Mouse (Mus musculus) mouse embryonic stem cell (cell line): ENCODE results near the gene Nt5c1b.

Experiments
- in situ Hi-C, 2 experiments: fragments of 300-500 bp; cut with MboI; formaldehyde crosslinking; loops; 1 replicate in 1 of 2; 3 replicates in 1 of 2; pipeline ENCODE4 v1.14.3; 2019 to 2020; ENCODE audit warnings: low sequenced_read_pairs in 2 of 2, low pct_unique_long_range_greater_than_20kb in 1 of 2, mixed read lengths in 1 of 2; ENCODE audit not compliant: unreplicated experiment in 1 of 2

Nt5c1b gene

DNA sequence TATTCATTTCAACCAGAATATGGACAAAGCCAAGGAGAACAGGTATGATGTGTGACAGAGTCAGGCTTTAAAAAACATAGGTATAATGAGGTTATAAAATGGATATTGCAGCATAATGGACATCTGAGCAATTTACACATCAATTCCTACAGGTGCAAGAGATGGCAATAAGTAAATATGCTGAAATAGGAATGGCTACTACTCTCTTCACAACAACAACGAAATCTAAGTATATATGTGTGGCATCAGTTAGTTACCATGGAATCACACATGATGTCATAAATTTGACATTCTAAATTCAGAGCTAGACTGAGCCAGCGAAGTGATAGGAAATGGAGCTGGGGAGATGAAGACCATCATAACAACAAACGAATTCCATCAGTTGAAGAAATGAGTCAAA, at the start of gene Nt5c1b:
Nt5c1b (plus strand) TSS at position 301 of the 400 bp plus-strand sequence.
- in situ Hi-C loops, result no loop called here

DNA sequence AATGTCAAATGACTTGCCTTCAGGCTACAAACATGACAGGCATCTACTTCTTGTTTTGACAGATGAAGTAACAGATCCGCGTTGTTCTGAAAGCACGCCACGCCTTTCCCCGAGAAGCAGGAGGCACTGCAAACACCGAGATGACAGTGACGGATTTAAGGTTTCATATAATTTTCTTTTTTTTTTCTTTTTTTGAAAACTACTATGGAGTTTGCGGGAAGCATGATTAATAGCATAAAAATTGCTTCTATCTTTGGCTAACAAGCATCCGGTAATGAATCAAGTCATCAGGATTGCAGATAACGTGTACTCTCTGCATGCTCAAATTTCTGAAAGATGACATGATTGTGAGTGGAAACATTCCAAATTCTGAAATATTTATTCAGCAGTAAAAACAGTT, 42.1 kb upstream of the Nt5c1b start:
- in situ Hi-C loops, result no loop called here

DNA sequence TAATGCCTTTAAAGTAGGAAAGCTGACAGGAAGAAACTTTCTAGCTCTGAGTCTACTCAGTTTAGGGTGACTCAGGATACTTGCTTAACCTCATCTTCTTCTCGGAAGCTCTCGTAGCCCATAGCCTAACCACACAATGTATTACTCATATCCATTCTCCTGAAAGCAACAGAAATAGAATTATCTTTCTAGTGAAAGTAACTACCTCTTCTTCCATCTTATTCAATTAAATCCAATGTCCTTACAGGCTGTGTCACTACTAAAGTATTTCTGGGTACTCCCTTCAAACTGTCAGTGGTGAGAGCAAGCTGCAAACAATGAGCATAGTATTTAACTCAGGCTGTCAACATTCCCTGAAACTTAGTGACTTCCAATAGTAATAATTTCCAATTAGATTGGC, 40.3 kb upstream of the Nt5c1b start:
- in situ Hi-C loops, result no loop called here

DNA sequence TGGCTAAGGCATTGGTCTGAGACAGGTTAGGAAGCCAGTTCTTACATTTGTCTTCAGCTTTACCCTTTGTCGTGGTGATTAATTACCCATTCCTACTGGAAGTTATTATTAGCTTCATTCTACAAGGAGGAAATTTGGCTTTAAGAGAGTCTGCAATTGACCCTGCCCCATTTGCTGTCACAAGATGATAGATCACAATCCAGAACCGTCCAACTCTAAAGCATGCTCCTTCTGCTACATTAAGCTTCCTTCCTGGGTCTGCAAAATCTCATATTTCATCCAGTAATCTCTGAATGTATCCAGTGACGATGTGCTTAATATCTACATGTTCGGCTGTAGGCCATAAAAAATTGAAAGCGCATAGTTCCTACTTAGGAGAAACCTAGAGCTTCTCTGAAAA, 29.2 kb upstream of the Nt5c1b start:
- in situ Hi-C loops, result no loop called here

DNA sequence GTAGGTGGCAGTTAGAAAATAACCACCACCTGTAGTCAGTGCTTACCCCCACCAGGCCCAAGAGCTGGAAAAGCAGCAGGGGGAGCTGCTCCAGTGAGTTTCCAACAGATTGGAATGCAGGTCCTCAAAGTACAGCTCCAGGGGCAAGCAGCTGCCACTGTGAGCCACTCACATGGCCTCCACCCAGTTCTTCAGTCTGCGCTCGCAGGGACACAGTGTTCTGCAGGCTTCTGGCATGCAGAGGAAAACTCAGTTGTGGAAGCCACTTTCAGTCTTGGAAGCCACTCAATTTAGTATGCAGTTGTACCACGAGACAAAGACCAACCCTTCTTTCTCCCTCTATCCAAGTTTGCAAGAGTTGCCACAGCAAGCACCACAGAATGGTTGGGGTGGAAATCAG, 19.1 kb upstream of the Nt5c1b start:
- in situ Hi-C loops, result no loop called here

DNA sequence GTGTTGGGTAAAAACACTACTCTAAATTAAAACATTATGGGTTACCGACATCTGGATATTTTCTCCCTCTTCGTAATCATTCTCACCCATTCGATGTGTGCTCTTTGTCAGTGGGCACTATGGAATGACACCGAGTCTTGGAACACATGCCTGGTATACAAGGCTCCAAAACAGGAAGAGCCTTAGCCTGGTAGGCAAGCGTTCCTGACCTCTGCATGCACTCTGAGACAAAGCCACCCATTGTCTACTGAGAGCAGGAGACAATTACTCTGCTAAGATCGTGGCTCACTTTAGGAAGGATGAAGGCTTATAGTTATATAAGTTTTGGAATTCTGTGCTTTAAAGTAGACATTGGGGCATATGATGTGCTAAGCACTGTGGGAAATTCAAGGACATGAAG, 12.0 kb upstream of the Nt5c1b start:
- in situ Hi-C loops, result no loop called here

DNA sequence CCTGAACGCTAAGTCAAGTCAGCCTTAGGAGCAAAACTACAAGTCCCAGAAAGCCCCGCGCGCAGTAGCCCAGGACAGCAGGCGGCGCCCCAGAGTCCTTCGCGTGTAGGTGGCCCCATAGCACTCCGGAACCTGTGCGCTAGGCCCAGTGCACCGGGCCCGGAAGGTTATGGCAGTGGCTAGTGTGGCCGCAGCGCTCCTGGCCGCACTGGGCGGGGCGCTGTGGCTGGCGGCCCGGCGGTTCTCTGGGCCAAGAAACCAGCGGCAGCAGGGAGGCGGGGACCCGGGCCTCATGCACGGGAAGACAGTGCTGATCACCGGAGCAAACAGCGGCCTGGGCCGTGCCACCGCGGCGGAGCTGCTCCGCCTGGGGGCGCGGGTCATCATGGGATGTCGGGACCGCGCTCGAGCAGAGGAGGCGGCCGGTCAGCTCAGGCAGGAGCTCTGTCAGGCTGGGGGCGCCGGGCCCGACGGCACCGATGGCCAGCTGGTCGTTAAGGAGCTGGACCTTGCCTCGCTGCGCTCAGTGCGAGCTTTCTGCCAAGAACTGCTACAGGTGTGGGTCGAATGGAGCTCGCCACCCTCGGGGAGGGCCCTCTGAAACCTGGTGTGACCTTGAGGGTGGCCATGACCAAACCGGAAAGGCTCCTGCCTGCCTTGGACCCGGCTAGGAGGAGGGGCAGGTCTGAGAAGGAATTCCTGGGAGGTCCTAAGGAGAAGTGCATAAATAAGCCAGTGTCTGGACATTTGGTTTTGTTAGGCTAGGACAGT, 21.1 kb downstream of the Nt5c1b start, which contains the start of gene Rdh14:
Rdh14 (plus strand) TSS at position 102 of the 771 bp plus-strand sequence.
- in situ Hi-C loops, result no loop called here

DNA sequence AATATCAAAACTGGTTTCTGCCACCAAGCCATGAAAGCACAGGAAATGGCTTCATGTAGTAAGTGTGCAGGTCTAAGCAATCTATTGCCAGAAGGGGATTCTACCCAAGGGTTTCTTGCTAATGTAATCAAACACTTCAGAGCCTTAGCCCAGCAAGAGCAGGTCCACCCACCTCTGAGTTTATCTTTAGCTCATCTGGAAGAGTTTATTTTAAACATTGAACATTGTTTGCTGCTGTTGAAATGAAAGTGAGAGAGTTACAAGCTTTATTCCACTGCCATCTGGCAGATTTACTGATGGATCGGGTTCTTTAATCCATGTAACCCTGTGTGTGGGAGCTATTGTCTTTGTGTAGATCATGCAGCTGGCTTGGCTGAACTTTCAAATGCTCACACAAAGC, 31.0 kb downstream of the Nt5c1b start:
- in situ Hi-C loops, result no loop called here

DNA sequence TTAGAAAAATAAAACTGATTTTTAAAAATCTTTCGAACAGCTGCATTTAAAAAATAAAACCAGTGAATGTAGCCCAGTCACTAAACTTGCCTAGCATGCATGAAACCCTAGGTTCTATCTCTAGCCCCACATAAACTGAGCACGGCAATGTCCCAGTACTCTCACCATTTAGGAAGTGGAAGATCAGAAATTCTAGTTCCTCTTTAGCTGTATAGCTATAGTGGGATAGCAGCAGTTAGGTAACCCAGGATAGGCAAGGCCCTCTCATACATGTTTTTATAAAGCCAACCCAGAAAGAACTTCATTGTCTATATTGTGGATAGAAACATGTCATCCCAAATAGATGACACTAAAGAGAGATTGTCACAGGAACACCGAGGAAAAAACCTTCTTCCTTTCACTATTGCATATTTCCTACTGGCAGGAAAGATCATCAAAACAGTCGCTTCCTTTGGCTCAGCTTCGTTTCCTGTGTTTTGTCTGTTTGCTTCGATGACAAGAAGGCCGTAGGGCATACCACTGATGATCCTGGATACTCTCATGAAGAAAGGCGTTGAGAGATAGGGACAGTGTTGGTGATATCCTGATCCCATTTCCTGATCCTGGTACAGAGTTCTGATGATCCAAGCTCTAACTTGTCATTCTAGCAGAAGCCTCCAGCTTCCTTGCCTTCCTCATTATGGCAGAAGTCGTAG, 32.8 kb downstream of the Nt5c1b start:
- in situ Hi-C loops, result no loop called here

DNA sequence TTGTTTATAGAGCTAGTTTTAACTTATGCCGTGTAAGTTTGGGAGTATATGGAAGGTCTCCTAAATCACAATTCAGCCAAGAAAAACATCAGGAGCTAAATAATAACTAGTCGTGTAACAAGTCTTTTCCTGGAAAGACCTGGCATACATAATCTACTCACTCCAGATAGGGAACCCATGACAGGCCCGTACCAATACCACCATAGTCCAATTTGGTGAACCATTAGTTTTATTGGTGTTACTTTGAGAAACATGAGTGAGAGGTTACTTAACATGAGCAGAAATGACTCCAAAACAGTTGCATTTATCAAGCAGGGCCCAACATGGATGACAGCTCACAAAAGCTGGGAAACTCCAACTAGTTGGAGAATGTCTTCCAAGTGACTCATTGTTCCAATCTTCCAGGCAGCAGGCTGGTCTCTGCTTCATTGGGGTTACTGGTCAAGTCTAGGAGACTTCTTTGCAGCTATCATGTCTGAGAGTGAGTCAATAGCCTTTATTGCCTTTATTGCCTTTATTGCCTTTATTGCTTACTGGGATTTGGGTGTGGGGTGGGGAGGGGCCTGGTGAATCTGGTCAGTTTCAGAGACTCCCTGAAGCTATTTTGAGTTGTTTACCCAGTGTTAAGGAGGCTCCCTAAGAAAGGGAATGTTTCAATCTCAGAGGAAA, 40.9 kb downstream of the Nt5c1b start:
- in situ Hi-C loops, result no loop called here

DNA sequence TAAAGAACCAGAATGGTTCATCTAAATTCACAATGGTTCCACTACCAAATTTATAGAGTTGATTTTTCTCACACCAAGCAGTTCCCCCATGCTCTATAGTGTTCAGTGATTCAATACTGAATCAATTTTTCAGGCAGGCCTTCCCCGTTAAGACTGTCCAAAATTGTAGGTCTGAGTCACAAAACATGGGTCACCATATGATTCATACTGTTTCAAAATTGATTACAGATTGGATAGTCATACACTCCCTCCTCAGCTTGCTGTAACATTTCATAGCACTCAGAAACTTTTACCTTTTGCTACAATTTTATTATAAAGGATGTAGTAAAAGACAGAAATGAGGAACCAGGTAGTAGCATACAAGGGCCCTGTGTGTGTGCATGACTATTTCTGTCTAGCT, 41.7 kb downstream of the Nt5c1b start:
- in situ Hi-C loops, result no loop called here

DNA sequence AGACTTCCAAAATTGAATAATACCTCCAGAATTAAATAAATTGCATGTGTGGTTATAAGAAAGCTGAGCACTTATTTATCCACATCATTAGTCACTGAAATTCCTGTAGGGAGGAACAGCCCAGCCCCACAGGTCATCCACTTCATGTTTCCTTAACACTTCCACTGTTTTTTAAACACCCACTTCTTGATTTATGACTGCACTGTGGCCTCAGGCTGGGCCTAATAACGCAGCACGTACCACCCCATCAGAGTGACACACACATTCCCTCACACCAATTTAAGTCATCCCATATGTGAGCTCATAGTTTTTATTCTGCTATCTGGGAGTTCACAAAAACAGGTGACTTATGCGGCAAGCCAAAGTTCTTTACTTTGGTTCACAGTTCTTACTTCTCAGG, 52.6 kb downstream of the Nt5c1b start:
- in situ Hi-C loops, result no loop called here

DNA sequence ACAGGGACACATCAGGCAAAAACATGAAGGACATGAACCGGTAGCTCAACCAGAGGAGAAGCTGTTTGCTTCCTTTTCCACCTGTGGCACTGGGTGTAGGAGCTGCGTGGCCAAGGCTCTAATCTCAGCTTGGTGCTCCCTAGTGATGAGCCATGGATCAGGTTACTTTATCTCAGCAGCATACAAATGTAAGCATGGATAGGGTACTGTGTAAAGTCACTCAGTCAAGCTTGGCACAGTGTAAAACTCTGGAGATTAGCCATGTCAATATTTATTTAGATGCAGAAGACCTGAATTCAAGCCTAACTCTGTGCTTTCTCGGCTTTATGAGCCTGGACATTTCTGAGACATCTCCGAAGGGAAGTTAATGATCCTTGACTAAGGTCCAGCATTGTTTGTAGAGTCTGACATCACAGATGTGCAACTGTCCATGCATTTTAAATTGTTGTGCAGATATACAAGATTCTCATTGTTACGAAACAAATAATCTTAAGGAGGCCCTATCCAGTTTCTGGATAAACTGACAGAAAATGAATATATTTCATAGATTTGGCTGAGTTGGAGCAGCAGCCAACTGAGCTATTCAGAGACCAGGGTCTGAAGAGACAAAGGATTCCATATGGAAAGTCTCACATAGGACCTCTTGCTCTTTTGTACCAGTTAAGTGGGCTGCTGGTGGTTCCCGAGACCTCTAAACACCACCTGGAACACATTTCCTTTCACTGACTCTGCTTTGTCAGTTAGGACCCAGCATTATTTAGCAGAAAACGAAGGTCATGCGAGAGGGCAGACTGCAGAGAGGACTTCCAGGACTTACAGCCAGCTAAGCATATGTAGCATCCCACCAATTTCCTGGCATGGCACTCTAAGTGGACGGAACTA, 56.5 kb downstream of the Nt5c1b start:
- in situ Hi-C loops, result loop anchor here (25.0 kb wide), 1 partner anchor 839 kb away; no protein-coding TSS in a partner anchor

DNA sequence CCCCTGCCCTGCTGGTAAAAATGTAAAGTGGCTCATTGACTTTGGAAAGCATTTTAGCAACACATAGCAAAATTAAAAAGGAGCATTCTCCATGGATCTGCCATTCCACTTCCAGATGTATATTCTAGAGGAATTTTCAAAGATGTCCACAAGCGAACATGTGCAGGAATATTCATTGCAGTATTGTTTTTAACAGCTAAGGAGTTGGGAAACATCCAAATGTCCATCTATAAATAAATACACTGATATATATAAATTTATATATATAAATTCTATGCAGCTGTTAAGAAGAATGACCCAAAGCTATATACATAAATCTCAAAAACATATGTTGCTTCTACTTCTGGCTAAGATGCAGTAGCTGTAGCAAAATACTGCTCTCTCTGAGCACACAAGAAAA, 61.2 kb downstream of the Nt5c1b start:
- in situ Hi-C loops, result loop anchor here (25.0 kb wide), 1 partner anchor 844 kb away; no protein-coding TSS in a partner anchor

DNA sequence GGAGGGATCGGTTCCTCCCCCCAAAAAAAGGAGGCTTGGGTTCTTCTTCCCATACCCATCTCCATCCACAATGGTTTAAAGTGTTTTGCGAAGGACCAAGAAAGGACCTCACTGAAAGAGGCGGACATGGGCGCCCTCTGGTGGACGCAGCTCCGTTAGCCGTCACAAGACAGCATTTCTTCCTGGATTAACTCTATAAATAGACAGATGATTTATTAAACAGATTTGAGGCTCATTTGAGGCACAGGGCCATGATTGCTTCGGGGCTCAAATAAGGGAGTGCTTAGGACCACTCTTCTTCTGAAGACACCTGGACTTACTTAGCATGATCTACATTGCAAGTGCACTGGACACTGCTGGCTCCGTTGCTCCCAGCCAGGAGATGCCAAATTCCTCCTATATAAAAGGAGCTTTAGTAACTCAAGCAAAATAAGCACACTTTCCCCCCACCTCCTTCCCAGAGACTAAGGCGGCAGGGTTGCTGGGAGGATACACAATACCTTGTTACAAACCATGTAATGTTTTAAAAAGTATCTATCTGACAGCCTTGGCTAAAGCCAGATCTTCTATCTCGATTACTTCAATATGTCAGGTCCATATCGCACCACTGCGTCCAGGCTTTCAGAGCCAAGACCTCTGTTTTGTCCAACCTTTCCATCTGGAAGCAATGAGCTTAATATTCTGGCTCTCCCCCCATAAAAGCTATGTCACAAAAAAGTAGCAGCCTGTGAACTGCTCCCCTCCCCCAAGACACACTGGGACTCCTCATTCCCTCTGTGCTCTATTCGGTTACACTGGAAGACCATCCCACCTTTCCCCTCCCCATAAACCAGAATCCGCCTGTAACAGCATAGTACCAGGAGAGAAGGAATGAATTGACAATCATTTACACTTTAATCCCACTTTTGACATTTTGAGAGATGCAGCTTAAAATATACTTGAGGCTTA, 68.6 kb downstream of the Nt5c1b start:
- in situ Hi-C loops, result loop anchor here (25.0 kb wide), 1 partner anchor 851 kb away; no protein-coding TSS in a partner anchor
